Mouse (Mus musculus) limb, embryonic 13.5 days (tissue): ENCODE measurements around the gene 5730522E02Rik. TPM values are rescaled to one million over a fixed set of nuclear protein-coding genes. Genes with fewer than 3 reads are reported as not detected.
A peak's percentile ranks its signal among the peaks of the same experiment; 100 is the strongest.
"Not testable (repeated sequence)": the region's sequence is repeated elsewhere in the genome, so short reads cannot be mapped to it uniquely, and the experiment has no call there.

ENCODE experiments used
- ATAC-seq: fragments of 200-750 bp; cut with Nextera tagmentation; 2 replicates; pipeline ENCODE4 v1.8.0; 2017; ENCODE audit warnings: low read depth, moderate number of reproducible peaks, moderate TSS enrichment; ENCODE audit not compliant: low FRiP score
- H3K27ac ChIP-seq: fragments of 300-500 bp; sonication (generic); 2 replicates; pipeline ENCODE4 v1.5.1; 2015; ENCODE audit warnings: inconsistent platforms, mild to moderate bottlenecking, moderate library complexity
- H3K27me3 ChIP-seq: fragments of 300-500 bp; sonication (generic); 2 replicates; pipeline ENCODE4 v1.6.1; 2015; ENCODE audit warnings: mild to moderate bottlenecking, inconsistent platforms
- H3K36me3 ChIP-seq: fragments of 300-500 bp; sonication (generic); 2 replicates; pipeline ENCODE4 v1.6.1; 2015; ENCODE audit warnings: inconsistent platforms, mild to moderate bottlenecking, moderate library complexity
- H3K4me1 ChIP-seq: fragments of 300-500 bp; sonication (generic); 2 replicates; pipeline ENCODE4 v1.6.1; 2015; ENCODE audit warnings: inconsistent platforms
- H3K4me2 ChIP-seq: fragments of 300-500 bp; sonication (generic); replicated peaks from 2 replicates; pipeline ENCODE4 v1.6.1; 2015; ENCODE audit warnings: inconsistent platforms, mild to moderate bottlenecking, moderate library complexity
- H3K4me3 ChIP-seq: fragments of 300-500 bp; sonication (generic); 2 replicates; pipeline ENCODE4 v1.5.1; 2015; ENCODE audit warnings: moderate library complexity, mild to moderate bottlenecking, inconsistent platforms
- H3K9ac ChIP-seq: fragments of 300-500 bp; sonication (generic); 2 replicates; pipeline ENCODE4 v1.6.1; 2015; ENCODE audit warnings: mild to moderate bottlenecking, inconsistent platforms
- H3K9me3 ChIP-seq: fragments of 300-500 bp; sonication (generic); 2 replicates; pipeline ENCODE4 v1.6.1; 2016; ENCODE audit warnings: inconsistent platforms
- WGBS: fragments of 180-500 bp; shearing (Covaris S2); methylation state at CpG from one replicate; pipeline ENCODE4 v1.1.7; 2015; 5-methylcytosine and 5-hydroxymethylcytosine counted together
- polyA plus RNA-seq: library from polyadenylated mRNA; unstranded; fragments of >200 nt; fragmentation: Nextera tagmentation; extraction: Ambion mirVana; gene quantifications from 2 replicates; pipeline ENCODE4 v1.2.1, GENCODE M21; 2015

The 5730522E02Rik gene
- 8.4 and 10.4 TPM in 2 replicates for polyA plus RNA-seq

DNA sequence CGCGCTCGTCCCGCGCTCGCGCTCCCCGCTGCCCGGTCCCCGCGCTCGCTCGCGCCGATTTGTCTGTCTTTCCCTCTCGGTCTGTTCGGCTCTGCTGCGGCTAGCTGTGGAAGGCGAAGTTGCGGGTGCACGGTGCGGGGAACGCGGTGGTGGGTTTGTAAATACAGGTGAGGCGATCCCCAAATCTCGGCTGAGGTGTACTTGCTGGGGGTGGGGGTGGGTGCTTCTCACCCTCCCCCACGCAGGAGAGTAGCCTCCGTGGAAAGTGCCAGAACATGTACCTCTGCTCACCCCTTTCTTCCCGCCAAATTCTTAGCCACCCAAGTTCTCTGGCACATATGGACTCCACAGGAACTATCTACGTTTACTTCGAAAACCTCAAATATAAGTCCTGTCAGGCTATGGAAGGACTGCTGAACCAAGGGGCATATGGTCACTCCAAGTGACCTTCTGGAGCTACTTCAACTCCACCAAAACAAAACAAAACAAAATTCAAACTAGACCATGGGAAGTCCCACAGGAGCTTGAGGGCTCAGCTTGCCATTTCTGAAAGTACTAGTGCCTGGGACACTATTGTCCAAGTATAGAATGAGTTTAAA lies at the start of gene 5730522E02Rik:
Gene 5730522E02Rik (minus strand): TSS at position 182 of the 599 bp plus-strand sequence.
- no peaks in the 10 kb centered on the region for H3K27me3 ChIP-seq
- H3K9ac ChIP-seq = peak within 1 kb of the TSS; percentile 90
- peak within 1 kb of the TSS; percentile 97 for H3K27ac ChIP-seq
- H3K4me1 ChIP-seq = no peaks in the 10 kb centered on the region; the same call in 1 of the 2 replicates
- no peaks in the 10 kb centered on the region for H3K9me3 ChIP-seq
- peak; percentile 38 for ATAC-seq
- H3K36me3 ChIP-seq = no peaks in the 10 kb centered on the region
- WGBS = 3% methylated on average over 16 of the region's 31 CpGs
- peak within 1 kb of the TSS; percentile 72 for H3K4me2 ChIP-seq
- H3K4me3 ChIP-seq = peak within 1 kb of the TSS; percentile 66

DNA sequence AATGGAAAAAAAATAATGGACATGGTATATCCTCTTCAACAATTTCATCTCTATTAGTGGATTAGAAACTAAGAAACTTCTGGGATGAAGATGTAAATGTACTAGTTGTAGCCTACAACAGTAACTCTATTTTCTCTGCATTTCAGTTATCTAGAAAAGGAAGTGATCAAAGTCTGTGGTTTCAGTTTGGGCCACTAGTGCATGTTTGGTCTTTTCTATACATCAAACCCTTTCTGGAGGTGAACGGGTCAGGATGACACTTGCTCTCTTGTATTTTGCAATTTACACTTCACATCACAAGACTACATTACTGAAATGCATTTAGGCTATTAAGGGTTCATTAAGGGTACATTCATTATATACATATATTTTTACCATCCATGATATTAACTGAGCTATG lies 26.0 kb upstream of the 5730522E02Rik start:
- 86% methylated on average over 1 of the region's 1 CpGs for WGBS

GRCm38 (mm10) chr11:26229895-26230294 lies 19.3 kb upstream of the 5730522E02Rik start:
- WGBS = 62% methylated on average over 1 of the region's 1 CpGs
- H3K4me1 ChIP-seq = no peaks in the 10 kb centered on the region
- H3K9me3 ChIP-seq = no peaks in the 10 kb centered on the region
- no peak for ATAC-seq
- no peak overlapping the region for H3K4me2 ChIP-seq
- no peak overlapping the region for H3K4me3 ChIP-seq
- H3K36me3 ChIP-seq = no peaks in the 10 kb centered on the region
- H3K27me3 ChIP-seq = no peaks in the 10 kb centered on the region
- H3K27ac ChIP-seq = no peak overlapping the region
- no peak overlapping the region for H3K9ac ChIP-seq

More for the DNA sequence above, 26.0 kb upstream of the 5730522E02Rik start:
- H3K36me3 ChIP-seq = no peaks in the 10 kb centered on the region
- H3K9ac ChIP-seq = no peak overlapping the region
- H3K4me1 ChIP-seq = no peaks in the 10 kb centered on the region
- H3K27ac ChIP-seq = no peak overlapping the region
- no peak for ATAC-seq
- H3K9me3 ChIP-seq = no peaks in the 10 kb centered on the region
- H3K27me3 ChIP-seq = no peaks in the 10 kb centered on the region
- H3K4me2 ChIP-seq = no peak overlapping the region
- H3K4me3 ChIP-seq = no peak overlapping the region

GRCm38 (mm10) chr11:26213643-26214042 lies 3.1 kb upstream of the 5730522E02Rik start:
- ATAC-seq, H3K9ac ChIP-seq, H3K27ac ChIP-seq, H3K9me3 ChIP-seq, H3K27me3 ChIP-seq, H3K4me3 ChIP-seq, H3K4me1 ChIP-seq, H3K4me2 ChIP-seq, H3K36me3 ChIP-seq: not testable (repeated sequence)
- WGBS = 95% methylated on average over 1 of the region's 1 CpGs

DNA sequence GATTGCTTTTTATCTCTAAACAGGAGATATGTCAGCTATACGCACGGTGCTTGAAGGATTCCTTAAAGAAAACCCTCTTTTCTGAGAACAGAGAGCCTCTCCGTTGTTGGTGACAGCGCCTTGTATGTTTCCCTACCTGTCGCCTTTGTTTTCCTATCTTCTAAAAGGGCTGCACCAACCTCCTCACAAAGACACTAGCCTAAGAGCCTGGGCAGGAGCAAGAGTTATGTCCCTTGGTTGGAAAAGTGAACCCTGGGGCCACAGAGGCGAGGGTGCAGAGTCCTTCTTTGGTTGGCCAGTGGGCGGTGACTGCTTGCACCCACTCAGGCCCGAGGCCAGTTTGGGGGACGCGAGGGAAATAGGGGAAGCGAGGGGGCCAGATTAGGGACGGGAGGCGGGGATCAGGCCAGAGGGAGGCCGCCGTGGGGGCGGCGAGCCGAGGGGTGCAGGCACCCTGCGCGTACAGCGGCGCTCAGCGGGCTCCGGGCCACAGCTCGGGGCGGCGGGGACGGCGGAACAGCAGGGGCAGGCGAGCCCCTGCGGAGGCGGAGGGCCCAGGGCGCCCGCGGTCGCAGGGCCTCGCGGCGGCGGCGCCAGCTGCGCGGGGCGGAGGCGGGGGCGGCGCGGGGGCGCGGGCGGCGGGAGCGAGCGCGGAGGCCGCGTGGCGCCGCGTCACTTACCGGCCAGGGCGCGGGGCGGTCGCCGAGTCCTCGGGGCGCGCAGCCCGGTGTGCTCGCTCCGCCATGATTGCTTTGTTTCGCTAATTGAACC lies 567 bp downstream of the 5730522E02Rik start:
- ATAC-seq = peak; percentile 94
- no peaks in the 10 kb centered on the region; the same call in 1 of the 2 replicates for H3K4me1 ChIP-seq
- peak overlapping the region; percentile 72 for H3K4me2 ChIP-seq
- H3K9ac ChIP-seq = peak overlapping the region; percentile 90
- under 1% methylated on average over 69 of the region's 73 CpGs for WGBS
- peak overlapping the region; percentile 97 for H3K27ac ChIP-seq
- H3K9me3 ChIP-seq = no peaks in the 10 kb centered on the region
- no peaks in the 10 kb centered on the region for H3K27me3 ChIP-seq
- H3K36me3 ChIP-seq = no peaks in the 10 kb centered on the region
- peak overlapping the region; percentile 66 for H3K4me3 ChIP-seq

DNA sequence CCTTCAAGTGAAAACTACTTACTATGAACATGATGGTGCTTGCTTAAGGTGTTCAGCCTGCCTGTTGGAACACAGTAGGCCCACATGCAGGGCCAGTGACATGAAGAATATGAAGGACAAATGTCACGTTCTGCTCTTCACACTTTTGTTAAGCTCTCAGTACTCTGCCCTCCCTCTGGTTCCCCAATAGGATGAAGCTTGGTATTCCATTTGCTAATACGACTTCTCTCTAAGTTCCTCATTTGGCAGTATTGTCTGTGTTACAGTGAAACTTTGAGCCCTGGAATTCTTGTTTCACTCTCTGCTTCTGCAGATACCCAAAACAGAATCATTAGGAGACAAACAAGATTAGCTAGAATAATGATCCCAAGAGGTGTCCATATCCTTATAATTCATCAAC lies 7.1 kb downstream of the 5730522E02Rik start:
- Histone ChIP-seq H3K27me3 (no peaks in the 10 kb centered on the region), H3K4me2 (no peak overlapping the region), H3K27ac (no peak overlapping the region), H3K36me3 (no peaks in the 10 kb centered on the region), H3K9ac (no peak overlapping the region), H3K4me3 (no peak overlapping the region), H3K4me1 (no peaks in the 10 kb centered on the region), H3K9me3 (no peaks in the 10 kb centered on the region)
- ATAC-seq = no peak
- WGBS = 89% methylated on average over 2 of the region's 2 CpGs

- no peaks in the 10 kb centered on the region for H3K27me3 ChIP-seq
- 78% methylated on average over 5 of the region's 5 CpGs for WGBS
- H3K9me3 ChIP-seq = no peaks in the 10 kb centered on the region
- ATAC-seq = no peak
- H3K9ac ChIP-seq = no peak overlapping the region
- H3K4me1 ChIP-seq = no peaks in the 10 kb centered on the region
- H3K27ac ChIP-seq = no peak overlapping the region
- no peak overlapping the region for H3K4me3 ChIP-seq
- H3K4me2 ChIP-seq = no peak overlapping the region
- no peaks in the 10 kb centered on the region for H3K36me3 ChIP-seq
These were observed 7.7 kb downstream of the 5730522E02Rik start for GRCm38 (mm10) chr11:26202842-26203241.

DNA sequence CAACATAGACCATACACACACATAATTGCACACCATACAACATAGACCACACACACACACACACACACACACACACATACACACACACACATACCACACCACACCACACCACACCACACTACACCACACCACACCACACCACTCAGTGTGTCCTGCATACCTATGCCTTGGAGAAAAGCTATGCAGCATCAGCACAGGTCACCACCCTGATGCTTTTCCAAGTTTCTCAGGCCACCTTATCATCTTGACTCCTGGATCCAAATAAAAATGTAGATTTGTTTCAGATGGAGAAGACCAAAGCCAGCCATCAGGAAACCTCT lies 8.8 kb downstream of the 5730522E02Rik start:
- Histone ChIP-seq H3K4me3 (no peak overlapping the region), H3K4me2 (no peak overlapping the region), H3K36me3 (no peaks in the 10 kb centered on the region), H3K9me3 (no peaks in the 10 kb centered on the region), H3K27me3 (no peaks in the 10 kb centered on the region), H3K9ac (no peak overlapping the region), H3K27ac (no peak overlapping the region), H3K4me1 (no peaks in the 10 kb centered on the region)
- no peak for ATAC-seq

GRCm38 (mm10) chr11:26200970-26201777 lies 9.4 kb downstream of the 5730522E02Rik start:
- Histone ChIP-seq H3K9ac (no peak overlapping the region), H3K36me3 (no peaks in the 10 kb centered on the region), H3K4me3 (no peak overlapping the region), H3K4me1 (no peaks in the 10 kb centered on the region), H3K27me3 (no peaks in the 10 kb centered on the region), H3K4me2 (no peak overlapping the region), H3K9me3 (no peaks in the 10 kb centered on the region), H3K27ac (no peak overlapping the region)
- no peak for ATAC-seq
- 57% methylated on average over 4 of the region's 4 CpGs for WGBS

GRCm38 (mm10) chr11:26195468-26195867 lies 15.1 kb downstream of the 5730522E02Rik start:
- H3K4me3 ChIP-seq = no peak overlapping the region
- H3K27ac ChIP-seq = no peak overlapping the region
- H3K4me2 ChIP-seq = no peak overlapping the region
- H3K9ac ChIP-seq = no peak overlapping the region
- no peaks in the 10 kb centered on the region for H3K36me3 ChIP-seq
- H3K27me3 ChIP-seq = no peaks in the 10 kb centered on the region
- ATAC-seq = no peak
- 66% methylated on average over 3 of the region's 3 CpGs for WGBS
- no peaks in the 10 kb centered on the region for H3K4me1 ChIP-seq
- H3K9me3 ChIP-seq = no peaks in the 10 kb centered on the region

GRCm38 (mm10) chr11:26187231-26187967 lies 23.2 kb downstream of the 5730522E02Rik start:
- no peak overlapping the region for H3K9ac ChIP-seq
- H3K4me2 ChIP-seq = no peak overlapping the region
- no peaks in the 10 kb centered on the region for H3K4me1 ChIP-seq
- H3K27ac ChIP-seq = no peak overlapping the region
- 90% methylated on average over 3 of the region's 3 CpGs for WGBS
- no peak for ATAC-seq
- no peak overlapping the region for H3K4me3 ChIP-seq
- H3K9me3 ChIP-seq = no peaks in the 10 kb centered on the region
- H3K36me3 ChIP-seq = no peaks in the 10 kb centered on the region
- no peaks in the 10 kb centered on the region for H3K27me3 ChIP-seq

- no peak overlapping the region for H3K9ac ChIP-seq
- no peak overlapping the region for H3K27ac ChIP-seq
- H3K4me1 ChIP-seq = no peaks in the 10 kb centered on the region
- no peaks in the 10 kb centered on the region for H3K36me3 ChIP-seq
- H3K27me3 ChIP-seq = no peaks in the 10 kb centered on the region
- no peak for ATAC-seq
- no peak overlapping the region for H3K4me2 ChIP-seq
- no peaks in the 10 kb centered on the region for H3K9me3 ChIP-seq
- 90% methylated on average over 2 of the region's 2 CpGs for WGBS
- H3K4me3 ChIP-seq = no peak overlapping the region
These were observed 40.0 kb downstream of the 5730522E02Rik start for GRCm38 (mm10) chr11:26170572-26170971.
